Mouse (Mus musculus): ENCODE measurements at regions not wholly inside any gene's neighbourhood (a gene's known extent, or its start where the extent isn't known, plus 50 kb on each side); places are given as distances from the start of the nearest gene placed in this dataset.

DNA sequence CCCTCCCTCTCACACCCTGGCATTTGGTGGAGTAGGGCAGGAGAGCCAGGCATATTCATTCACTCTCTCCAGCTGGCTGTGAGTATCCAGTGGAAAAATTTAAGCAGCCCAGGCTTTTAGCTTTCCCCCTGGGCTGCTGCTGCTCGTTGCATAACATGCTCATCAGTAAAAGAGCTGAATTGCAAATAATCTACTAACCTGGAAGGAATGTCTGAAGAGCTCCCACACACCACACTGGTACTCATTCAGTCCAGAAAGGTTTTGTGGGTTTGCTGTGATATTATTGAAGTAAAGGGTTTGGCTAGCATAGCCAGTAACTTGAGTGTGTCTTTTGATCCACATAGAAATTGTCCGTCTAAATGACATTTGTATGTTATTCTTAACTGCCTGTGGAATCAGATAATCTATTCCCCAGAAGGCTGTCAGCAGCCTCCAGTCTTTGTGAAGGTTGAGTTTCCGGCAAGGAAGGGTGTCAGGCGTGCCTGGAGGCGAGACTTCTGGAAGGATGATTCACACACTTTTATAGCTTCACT lies 334.5 kb upstream of the Trib2 start:
- DNase-seq = no peak
- intact Hi-C loops (cut with DNase I) = loop anchor here (10.0 kb wide), 1 partner anchor 354 kb away; no protein-coding TSS in a partner anchor

DNA sequence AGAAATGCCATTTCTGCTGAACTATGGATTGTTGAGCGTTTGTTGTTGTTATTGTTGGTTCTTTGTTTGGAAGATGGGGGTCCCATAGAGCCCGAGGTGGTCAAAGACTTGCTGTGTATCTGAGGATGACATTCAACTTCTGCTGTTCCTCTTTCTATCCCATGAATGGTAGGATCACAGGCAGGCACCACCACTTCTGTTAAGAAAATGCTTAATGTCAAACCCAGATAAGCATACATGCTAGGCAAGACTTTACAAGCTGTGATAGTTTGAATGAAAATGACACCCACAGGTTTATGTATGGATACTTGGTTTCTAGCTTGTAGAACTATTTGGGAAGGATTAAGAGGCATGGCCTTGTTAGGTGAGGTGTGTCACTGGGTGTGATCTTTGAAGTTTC lies 330.2 kb upstream of the Trib2 start:
- no peak for DNase-seq
- intact Hi-C loops (cut with DNase I) = no loop called here

DNA sequence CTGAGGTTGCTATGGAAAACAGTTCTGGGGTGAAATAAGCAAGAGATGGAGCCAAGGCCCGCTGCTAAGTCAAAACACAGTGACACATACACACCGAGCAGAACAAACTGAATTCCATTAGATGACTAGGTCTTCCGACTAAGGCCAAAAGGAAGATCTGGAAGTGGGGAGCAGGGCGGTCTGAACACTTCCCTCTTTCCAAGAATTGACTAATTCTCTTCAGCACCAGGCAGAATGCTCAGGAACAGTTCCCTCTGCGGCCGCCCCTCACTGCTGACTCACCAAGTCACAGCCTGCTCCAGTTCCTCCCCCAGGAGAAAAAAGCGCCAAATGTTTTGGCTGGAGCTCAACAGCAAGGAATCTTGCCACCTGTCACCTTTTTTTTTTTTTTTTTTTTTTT lies 328.9 kb upstream of the Trib2 start:
- intact Hi-C loops (cut with DNase I) = no loop called here
- DNase-seq = peak; percentile 18

DNA sequence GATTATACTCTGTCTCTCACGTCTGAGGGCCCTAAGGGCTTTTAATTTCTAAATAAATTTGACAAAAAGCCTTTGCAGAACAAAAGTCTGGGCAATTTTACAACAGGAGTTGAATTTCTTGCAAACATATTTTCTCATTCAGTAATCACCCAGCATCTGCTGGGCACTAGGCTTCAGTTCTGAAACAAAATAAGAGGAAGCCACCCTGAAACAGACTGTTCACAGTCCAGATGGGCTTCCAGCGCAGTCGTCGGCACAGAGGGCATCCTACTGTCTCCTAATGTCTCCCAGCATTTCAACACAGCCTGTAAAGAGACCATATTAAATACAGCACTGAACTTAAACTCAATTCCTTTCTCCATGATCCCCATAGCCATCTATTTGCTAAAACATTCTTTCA lies 324.5 kb upstream of the Trib2 start:
- DNase-seq = no peak
- intact Hi-C loops (cut with DNase I) = no loop called here

DNA sequence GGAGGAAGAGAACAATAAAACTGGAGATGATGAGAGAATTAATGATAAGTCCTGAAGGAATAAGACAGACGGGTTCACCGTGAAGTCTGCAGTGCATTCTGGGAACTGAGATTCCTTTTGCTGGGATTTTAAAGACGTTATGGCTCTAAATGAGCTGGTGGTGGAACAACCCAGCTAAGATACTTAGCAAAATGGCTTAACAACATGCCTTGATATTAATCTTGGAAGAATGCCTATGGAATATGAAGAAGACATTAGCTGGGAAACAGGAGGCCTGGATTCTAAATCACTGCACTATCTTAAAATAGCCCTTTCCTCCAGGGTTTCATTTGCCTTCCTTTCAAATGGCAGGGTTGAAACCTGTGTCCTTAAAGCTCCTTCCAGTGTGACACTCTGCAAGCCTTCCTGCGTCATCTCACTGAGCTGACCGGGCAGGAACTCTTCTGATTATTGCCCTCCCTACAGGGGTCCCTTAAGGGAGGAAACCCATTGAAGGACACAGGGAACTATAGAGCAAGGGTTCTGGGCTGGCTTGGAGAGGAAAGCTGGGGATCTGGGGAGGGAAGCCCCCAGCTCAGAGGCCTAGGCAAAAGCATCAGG lies 323.9 kb upstream of the Trib2 start:
- intact Hi-C loops (cut with DNase I) = no loop called here
- no peak for DNase-seq

DNA sequence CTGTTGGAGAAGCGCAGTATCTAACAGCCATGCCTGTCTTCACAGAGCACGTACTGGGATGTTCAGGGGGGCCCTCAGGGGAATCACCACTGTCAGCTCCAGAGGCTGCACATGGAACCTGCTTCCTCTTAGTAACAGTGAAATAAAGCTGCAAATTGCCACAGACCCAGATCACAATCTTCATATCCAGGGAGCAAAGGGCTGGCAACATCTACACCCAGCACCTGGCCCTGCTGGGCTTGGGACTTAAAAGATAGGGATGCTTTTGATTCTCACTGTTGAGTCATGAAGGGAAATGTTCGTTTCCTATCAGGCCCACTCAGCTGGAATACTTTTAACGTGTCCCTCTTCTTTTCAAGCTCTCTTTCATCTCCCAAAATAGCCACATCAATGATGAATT lies 322.4 kb upstream of the Trib2 start:
- intact Hi-C loops (cut with DNase I) = no loop called here
- no peak for DNase-seq

DNA sequence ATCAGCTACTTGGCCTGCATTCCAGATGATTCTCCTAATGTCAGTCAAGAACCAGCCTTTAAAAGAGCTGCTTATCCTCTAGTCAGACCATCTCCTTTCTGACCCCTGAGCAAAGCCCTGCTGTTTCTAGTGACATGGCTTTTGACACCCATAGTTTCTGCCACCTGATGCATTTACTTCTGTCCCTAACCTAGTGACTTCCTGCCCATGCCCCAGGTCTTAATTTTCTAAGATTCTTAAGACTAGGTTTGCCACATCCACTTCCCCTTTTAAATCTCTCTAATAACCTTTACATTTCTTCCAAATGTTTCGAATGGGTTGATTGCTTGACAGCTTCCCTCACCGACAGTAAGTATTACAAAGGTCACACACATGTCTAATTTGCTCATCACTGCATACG lies 321.1 kb upstream of the Trib2 start:
- DNase-seq = no peak
- intact Hi-C loops (cut with DNase I) = no loop called here

DNA sequence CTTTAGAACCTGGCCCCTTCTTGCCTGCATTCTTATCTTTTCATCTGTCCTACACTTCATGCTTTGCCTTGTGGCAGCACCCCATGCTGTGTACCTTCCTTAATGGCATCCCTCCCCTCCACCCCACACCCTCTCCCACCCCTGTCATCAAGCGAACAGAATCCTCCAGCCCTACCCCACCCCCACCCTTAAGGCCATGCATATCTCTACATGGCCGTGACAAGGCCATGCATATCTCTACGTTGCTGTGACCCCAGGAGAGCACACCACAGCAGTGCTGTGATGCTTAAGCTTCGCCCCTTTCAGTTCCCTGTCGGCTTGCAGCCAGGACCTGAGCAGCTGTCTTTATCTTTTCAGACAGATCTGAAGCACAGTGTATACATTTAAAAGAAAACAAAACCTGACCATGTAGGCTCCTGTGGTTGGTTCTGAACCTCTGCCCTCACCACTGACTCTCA lies 319.5 kb upstream of the Trib2 start:
- DNase-seq = no peak
- intact Hi-C loops (cut with DNase I) = no loop called here

DNA sequence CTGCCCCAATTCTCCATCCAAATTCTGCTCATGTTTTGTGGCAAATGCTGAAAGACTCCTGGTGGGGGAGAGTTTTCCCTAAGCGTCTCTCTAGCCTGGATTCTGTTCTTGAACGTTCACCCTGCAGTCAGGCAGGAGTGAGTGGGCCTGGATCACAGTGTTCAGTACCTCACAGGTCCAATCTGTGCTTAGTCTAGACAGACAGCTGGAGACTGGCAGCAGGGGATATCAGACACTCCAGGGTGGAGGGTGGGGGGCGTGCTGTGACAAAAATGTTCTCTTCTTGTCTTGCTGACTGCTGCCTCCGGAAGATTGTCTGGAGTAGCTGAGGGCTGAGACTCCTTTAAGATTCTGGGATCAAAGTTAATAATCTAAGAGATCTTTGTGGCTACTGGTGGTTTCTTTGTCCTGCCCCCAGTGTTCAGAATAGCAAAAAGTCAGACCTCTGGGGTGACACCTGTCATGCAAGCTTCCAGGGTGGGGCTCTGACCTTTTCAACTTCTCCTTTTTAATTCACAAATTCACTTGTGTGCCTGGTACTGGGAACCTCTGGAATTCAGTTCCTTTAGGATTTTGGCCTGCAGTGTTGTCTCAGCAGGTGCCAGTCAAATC lies 319.0 kb upstream of the Trib2 start:
- DNase-seq = no peak
- intact Hi-C loops (cut with DNase I) = no loop called here

DNA sequence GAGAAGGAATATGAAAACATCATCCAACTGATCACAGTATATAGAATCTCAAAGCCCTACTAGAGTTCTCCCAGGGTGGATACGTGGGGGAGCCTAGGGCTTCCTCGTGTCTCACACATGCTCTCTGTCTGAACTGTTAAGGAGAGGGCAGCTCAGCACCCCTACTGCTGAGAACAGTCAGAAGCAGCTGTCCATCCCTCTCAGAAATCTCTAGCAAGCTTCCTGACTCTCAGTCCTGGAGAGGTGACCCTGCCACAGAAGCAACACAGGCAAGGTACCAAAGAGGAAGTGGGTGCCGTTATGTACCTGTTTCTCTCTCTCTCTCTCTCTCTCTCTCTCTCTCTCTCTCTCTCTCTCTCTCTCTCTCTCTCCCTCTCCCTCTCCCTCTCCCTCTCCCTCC lies 317.7 kb upstream of the Trib2 start:
- intact Hi-C loops (cut with DNase I) = no loop called here
- no peak for DNase-seq

DNA sequence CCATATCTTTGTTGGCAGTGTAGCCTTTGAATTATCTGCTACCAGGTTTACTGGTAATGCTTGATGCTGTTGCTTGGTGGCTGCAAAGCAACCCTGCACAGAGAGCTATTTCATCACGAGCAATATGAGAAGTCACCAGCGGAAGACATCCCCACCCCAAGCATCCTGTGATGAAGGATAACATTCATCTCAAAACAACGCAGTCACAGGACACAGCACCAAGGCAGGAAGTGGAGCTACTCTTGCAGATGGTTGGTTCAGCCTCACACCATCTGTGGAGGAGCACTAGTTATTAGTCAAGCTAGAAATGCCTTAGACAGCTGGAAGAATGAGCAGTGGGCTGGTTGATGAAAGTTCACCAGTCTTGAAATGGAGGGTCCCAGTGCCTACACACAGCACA lies 316.5 kb upstream of the Trib2 start:
- no peak for DNase-seq
- intact Hi-C loops (cut with DNase I) = no loop called here

DNA sequence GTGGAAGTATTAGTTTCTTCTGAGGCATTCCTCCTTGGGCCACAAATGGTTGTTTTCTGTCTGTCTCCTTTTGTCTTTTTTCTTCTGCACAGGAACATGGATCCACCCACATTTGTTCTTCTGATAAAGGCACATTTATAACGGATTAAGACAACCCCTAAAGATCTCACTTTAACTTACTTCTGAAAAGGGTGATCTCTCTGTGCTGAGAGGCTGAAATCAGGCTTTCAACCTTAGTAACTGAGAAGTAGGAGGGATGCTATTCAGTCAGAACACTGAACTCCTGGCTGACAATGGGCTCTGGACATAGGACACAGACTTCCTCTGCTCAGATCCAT lies 315.0 kb upstream of the Trib2 start:
- DNase-seq = no peak
- intact Hi-C loops (cut with DNase I) = no loop called here

DNA sequence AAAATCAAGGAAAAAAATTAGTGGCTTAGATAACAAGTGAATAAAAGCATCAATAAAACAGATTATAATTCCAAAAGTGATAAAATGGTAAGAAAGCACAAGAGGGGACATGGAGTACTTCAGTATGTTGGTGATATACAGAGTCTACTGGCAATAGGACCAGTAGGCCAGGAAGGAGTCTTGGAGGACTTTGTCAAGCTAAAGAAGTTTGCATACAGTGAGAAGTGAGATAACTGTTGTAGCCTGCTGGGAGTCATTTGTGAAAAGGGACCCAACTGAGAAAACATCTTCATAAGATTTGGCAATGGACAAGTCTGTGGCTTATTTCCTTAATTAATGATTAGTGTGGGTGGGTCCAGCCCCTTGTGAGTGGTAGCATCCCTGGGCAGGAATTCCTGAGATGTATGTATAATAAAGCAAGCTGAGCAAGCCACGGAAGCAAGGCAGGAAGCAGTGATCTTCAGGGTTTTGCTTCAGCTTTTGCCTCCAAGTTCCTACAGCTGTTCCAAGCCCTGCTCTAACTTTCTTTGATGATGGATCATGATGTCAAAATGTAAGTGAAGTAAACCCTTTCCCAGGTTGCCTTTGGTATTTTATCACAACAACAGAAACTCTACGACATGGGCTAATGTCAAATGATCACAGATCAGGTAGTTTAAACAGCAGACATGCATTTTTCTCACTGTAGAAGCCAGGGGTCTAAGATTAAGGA lies 314.5 kb upstream of the Trib2 start:
- intact Hi-C loops (cut with DNase I) = no loop called here
- DNase-seq = no peak

DNA sequence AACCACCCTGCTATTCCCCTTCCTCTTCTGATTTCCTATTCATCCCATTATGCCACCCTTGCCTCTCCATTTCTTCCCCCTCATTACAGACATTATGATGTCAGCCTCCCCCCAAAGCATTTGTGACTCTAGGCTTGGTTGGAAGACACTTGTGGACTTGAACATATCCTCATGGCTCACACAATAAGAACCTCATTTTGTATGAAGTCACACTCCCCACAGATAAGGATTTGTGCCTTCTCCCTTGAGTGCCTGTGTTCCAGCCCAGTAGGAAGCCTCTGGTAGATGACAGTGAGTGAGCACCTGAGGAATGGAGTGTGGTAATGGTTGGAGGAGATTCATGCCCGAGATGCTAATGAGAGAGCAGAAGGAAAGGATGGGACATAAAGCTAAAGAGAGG lies 313.9 kb upstream of the Trib2 start:
- DNase-seq = no peak
- intact Hi-C loops (cut with DNase I) = no loop called here

DNA sequence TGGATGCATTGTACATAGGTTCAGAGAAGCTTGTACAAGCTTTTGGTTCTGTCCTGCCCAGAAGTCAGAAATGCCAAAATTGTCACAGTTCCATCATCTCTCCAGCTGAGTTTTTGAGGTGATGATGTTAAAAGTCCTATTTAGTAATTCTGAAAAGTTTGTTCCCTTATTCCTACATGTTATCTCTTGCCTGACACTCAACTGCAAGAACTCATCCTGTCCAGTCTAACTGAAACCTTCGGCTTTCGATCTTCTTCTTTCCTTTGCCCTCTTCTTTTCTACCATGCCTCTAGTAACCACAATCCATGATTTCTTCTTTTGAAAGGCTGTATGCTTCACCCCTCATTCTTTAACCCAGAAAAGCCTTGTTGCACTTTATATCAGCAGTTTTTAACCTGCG lies 313.2 kb upstream of the Trib2 start:
- intact Hi-C loops (cut with DNase I) = no loop called here

DNA sequence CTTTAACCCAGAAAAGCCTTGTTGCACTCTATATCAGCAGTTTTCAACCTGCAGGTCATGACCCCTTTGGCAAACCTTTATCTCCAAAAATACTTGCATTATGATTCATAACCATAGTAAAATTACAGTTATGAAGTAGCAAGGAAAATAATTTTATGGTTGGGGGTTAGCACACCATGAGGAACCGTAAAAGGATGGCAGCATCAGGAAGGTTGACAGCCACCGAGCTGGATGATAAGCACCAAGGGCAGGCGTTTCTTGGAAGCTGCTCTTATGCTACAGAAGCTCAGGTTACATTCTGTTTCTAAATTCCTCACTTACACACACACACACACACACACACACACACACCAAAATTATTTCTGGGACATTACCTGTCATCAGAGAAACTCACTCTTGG lies 312.5 kb upstream of the Trib2 start:
- intact Hi-C loops (cut with DNase I) = no loop called here
- no peak for DNase-seq

More for the DNA sequence above, 313.2 kb upstream of the Trib2 start:
- DNase-seq = no peak

DNA sequence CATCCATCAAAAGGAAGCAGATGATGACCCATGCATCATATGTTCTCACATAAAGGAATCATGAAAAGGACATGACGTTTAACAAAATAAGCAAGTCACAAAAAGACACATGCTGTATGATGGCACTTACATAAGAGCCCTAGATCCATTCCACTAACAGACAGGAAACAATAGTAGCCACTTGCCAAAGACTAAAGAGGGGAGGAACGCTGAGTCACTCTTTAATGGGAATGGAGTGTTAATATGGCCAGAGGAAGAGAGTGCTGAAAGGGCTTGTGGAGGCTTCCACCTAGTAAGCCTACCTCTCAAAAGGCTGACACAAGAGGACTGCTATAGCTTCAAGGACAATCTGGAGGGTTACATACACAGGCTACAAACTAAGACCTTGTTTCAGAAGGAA lies 308.2 kb upstream of the Trib2 start:
- no peak for DNase-seq
- intact Hi-C loops (cut with DNase I) = no loop called here

DNA sequence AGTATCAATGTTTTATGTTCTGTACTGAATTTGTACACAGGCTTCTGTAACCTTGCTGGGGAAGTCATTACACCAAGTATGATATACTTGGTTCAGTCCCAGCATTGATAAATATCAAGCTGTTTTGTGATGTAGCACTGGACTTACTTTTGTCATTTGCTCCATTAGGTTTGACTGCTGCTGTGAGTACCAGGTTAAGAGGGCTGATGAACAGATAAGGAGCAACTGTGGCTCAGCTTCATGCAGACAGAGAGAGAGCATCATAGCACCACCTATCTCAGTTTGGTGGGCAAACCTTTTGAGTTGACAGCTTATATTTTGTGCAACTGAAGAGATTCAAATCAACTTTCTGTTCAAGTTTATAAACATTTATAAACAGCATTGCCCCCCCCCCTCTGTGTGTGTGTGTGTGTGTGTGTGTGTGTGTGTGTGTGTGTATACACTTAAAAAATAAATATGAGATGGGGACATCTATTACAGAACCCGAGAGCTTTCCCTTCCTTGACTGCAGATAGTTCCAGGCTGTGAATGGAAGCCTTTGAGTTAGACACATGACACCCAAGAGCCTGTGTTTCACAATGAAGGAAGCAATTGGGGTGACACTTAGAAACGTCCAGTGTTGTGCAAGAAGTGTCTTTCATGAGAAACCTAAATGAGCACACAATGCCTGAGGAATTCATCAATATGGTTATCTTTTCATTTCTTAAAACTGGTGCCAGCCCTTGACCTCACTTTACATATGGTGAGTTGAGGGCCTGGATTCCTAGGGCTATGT lies 305.8 kb upstream of the Trib2 start:
- intact Hi-C loops (cut with DNase I) = no loop called here
- DNase-seq = no peak

DNA sequence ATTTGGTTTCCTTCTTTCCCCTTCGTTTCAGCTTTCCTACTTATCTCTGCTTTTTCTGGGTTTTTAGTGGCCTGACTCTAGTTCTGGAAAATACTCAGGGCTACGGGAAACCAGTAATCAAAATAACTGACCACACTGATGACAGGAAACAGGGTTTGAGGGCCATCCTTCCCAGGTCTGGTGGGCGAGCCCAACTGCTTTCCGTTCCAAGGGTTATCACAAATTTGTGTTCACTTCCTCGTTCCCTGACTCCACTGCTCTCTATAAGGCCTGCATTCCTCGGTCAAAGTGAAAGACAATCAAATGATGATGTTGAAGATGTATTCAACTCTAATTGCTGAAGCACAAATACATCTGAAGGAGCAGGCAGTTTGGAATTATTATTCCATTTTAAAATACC lies 305.1 kb upstream of the Trib2 start:
- DNase-seq = no peak
- intact Hi-C loops (cut with DNase I) = no loop called here

DNA sequence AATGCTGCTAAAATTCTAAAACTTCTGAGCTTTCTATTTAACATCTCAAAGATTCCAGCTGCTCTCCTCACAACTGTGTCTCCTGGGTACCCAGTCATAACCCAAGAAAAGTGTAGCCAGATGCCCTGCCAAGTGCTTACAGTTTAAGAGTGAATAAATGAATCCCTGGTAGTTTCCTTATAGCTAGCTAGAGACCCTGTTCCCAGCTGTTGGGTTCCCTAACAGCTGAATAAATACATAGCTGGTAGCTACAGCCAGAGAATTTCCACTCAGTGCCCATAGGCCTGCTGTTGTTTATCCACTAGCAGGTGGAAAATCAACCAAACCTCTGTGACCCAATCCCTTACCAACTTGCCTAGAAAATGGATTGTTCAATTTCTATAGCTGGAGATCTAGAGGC lies 302.0 kb upstream of the Trib2 start:
- intact Hi-C loops (cut with DNase I) = no loop called here
- no peak for DNase-seq

DNA sequence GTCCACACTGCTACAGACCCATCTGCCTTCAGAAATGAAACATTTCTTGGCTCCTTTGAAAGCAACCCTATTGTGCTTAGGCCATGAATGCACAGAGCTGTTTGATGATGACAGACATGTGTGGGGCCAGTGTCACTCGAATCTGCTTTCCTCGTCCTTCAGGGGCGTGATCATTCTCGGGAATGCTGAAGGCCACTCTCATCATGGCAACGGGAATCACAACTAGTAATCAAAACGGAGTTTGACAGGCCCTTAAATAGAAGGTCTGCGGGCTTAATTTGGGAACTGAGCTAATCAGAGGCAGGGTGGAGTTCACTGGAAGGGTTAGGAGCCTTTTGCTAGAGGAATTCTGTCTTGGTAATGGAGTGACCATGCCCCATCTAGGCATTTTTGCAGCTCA lies 290.2 kb upstream of the Trib2 start:
- no peak for DNase-seq
- intact Hi-C loops (cut with DNase I) = no loop called here

Data from left cerebral cortex, postnatal 4 days (tissue).